Mouse (Mus musculus) kidney, adult 2 months (tissue): ENCODE results near the gene Gpr183. TPM values are rescaled to one million over a fixed set of nuclear protein-coding genes. Genes with fewer than 3 reads are reported as not detected.

Experiments used
- DNase-seq: peaks from one replicate; pipeline ENCODE4 v3.0.0; 2021
- H3K27ac ChIP-seq: fragments of 200-500 bp; 2 replicates; pipeline ENCODE4 v1.5.1; 2012; ENCODE audit warnings: low read depth, low read length, control low read depth, inconsistent platforms; ENCODE audit not compliant: insufficient read depth
- H3K27me3 ChIP-seq: fragments of 200-500 bp; replicated peaks from 2 replicates; pipeline ENCODE4 v1.6.1; 2012; ENCODE audit warnings: mild to moderate bottlenecking, moderate library complexity, low read length, inconsistent platforms; ENCODE audit not compliant: control insufficient read depth, insufficient read depth
- H3K36me3 ChIP-seq: fragments of 200-500 bp; 2 replicates; pipeline ENCODE4 v1.6.1; 2012; ENCODE audit warnings: mild to moderate bottlenecking, moderate library complexity, low read length, inconsistent platforms; ENCODE audit not compliant: control insufficient read depth, insufficient read depth
- H3K4me1 ChIP-seq: fragments of 200-500 bp; 2 replicates; pipeline ENCODE4 v1.6.1; 2011; ENCODE audit warnings: low read length; ENCODE audit not compliant: control insufficient read depth, insufficient read depth
- H3K4me3 ChIP-seq: fragments of 200-500 bp; 2 replicates; pipeline ENCODE4 v1.5.1; 2011; ENCODE audit warnings: mild to moderate bottlenecking, low read depth, low read length, control low read depth; ENCODE audit not compliant: insufficient read depth
- CTCF ChIP-seq: fragments of 200-500 bp; conservative IDR thresholded peaks from 2 replicates; pipeline ENCODE4 v1.5.1; 2011; ENCODE audit warnings: low read depth, mild to moderate bottlenecking, control low read depth, low read length, moderate library complexity, mixed read lengths; ENCODE audit not compliant: insufficient read depth, insufficient read length
- POLR2A ChIP-seq: fragments of 200-500 bp; IDR thresholded peaks from one replicate; pipeline ENCODE4 v1.6.1; 2011; ENCODE audit warnings: low read depth, low read length, control low read depth
- WGBS: fragments of 180-500 bp; shearing (Covaris S2); methylation state at CpG from one replicate; pipeline ENCODE4 v1.1.7; 2018; 5-methylcytosine and 5-hydroxymethylcytosine counted together
- polyA plus RNA-seq: library from polyadenylated mRNA; depleted of rRNA; stranded (reverse); fragments of >200 nt; gene quantifications from 2 replicates; pipeline ENCODE4 v1.2.3, GENCODE M21; 2012

Gene Gpr183
- polyA plus RNA-seq, 1 experiment: 1.7 TPM

DNA sequence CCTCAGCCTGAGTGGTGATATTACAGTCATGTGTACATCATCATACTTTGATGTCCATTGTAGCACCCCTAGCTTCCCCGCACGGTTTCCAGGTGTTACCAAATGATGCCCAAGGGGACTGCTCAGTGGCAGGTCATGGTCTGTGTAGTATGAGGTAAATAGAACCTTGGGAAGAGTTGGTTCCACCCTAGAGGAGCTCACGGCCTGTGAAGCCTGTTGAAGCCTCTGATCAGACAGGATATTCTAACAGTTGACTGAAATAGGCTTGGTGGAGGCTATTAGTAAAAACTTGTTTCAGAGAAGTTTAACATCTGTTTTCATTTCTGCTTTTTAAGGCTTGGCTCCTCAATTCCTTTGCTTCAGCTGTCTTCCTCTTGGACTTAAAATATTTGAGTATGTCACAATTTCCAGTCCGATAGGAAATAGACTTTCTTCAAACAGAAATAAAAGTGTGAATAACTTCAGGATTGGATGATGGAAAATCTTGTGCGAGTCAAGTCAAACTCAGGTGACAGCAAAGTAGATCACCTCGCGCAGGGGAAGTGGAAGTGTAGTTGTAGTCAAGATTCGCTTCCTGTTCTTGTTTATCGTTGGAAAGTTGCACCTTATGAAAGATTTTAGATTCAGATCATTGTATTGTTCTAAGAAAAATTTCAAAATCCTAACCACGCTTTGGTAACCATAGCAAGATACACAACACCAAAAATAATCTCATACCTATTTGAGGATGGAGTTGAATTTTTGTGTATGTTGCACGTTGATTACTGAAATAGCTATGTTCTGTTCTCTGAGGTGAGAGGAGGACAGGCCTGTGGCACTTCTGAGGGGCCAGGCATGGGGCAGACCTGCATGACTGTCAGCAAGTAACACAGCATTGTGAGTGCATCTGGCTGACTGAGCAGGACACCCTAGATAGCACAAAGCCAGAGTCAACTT, 26.5 kb downstream of the Gpr183 start:
- Histone ChIP-seq H3K36me3 (no peaks in the 10 kb centered on the region), H3K27me3 (no peaks in the 10 kb centered on the region), H3K4me1 (no peaks in the 10 kb centered on the region), H3K27ac (no peak overlapping the region), H3K4me3 (no peak overlapping the region)
- WGBS: 77% methylated on average over 11 of the region's 11 CpGs
- TF ChIP-seq POLR2A: no peak
- no peak for TF ChIP-seq CTCF
- DNase-seq: no peak

DNA sequence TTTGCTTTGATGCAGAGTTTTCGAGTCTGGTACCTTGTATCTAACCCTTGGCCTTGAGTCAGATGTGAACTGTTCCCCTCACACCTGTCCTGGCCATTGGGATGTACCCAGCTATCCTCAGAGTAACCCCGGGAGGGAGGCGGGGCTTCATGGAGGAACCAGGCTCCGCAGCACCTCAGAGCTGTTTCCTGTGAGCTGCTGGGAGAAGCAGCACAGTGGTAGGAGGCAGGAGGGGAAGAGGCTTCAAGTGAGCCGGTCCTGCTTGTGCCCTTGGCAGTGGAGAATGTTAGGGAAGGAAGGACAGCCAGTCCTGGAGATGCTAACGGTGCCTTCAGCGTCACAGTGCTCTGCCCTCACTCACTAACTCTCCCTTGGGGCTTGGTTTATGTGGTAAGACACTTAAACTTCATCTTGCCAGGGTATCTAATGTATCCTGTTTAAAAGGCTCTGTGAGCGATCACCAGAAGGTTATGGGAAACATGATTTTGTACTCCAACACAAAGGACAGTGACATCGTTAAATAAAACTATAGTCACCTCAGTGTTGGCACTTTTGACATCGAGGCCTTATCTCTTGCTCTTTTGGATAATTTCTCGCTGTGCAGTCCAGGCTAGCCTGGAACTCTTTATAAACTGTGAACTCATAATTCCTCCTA, 27.3 kb downstream of the Gpr183 start:
- Histone ChIP-seq H3K4me1 (no peaks in the 10 kb centered on the region), H3K27me3 (no peaks in the 10 kb centered on the region), H3K36me3 (no peaks in the 10 kb centered on the region), H3K27ac (no peak overlapping the region), H3K4me3 (no peak overlapping the region)
- 79% methylated on average over 11 of the region's 11 CpGs for WGBS
- TF ChIP-seq CTCF (no peak), POLR2A (no peak)
- no peak for DNase-seq

DNA sequence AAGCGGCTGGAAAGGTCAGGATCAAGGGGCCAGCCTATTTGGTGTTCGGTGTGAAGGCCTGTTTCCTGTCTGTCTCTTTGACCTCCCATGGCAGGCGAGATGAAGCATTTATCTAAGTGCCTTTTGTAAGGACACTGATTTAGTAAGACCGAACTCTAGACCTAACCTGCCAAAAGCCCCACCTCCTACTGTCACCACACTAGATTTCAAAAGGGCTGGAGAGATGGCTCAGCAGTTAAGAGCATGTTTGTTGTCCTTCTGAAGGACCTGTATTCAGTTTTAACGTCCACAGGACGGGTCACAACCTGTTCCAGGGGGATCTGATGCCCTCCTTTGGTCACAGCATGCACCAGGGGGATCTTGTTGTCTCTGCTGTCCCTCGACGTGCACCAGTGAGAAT, 28.1 kb downstream of the Gpr183 start:
- DNase-seq: no peak
- Histone ChIP-seq H3K4me3 (no peak overlapping the region), H3K27ac (no peak overlapping the region), H3K27me3 (no peaks in the 10 kb centered on the region), H3K36me3 (no peaks in the 10 kb centered on the region), H3K4me1 (no peaks in the 10 kb centered on the region)
- WGBS: 76% methylated on average over 8 of the region's 8 CpGs
- TF ChIP-seq POLR2A (no peak), CTCF (no peak)

DNA sequence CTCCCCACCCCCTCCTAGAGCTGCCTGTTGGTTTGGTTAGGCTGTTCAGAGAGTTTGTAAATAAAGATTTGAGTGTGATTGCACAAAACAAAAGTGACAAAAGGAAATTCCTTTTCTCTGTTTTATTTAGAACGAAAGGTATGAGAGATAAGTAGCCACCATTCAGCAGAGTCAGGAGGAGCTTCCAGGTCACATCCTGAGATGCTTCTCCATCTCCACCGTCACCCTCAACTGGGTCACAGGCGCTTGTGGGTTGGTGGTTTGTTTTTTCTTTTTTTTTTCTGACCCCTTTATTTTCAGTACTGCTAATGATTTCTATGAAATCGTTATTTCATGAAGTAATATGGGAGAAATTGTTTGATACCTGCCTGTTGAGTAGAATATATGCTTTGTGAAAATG, 28.6 kb downstream of the Gpr183 start:
- DNase-seq: no peak
- Histone ChIP-seq H3K4me3 (no peak overlapping the region), H3K36me3 (no peaks in the 10 kb centered on the region), H3K27me3 (no peaks in the 10 kb centered on the region), H3K27ac (no peak overlapping the region), H3K4me1 (no peaks in the 10 kb centered on the region)
- no peak for TF ChIP-seq CTCF
- no peak for TF ChIP-seq POLR2A
- WGBS: 92% methylated on average over 4 of the region's 4 CpGs

DNA sequence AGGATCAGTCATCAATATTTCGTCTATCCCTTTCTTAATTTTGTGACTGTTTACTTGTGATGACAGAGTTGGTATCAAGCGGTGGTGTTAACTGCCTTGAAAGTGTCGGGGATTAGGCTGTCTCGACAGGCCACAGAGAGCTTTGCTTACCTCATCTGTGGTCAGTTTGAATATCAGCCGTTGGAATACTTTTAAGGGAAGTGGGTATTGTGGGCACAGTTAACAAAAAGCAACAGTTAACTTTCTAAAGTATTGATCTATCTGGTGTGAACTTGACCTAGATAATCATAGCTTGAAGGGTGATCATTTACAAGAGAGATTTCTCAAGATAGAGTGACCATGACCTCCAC, 30.4 kb downstream of the Gpr183 start:
- Histone ChIP-seq H3K36me3 (no peaks in the 10 kb centered on the region), H3K4me1 (no peaks in the 10 kb centered on the region), H3K27ac (no peak overlapping the region), H3K4me3 (no peak overlapping the region), H3K27me3 (no peaks in the 10 kb centered on the region)
- DNase-seq: no peak
- TF ChIP-seq POLR2A (no peak), CTCF (no peak)
- 94% methylated on average over 5 of the region's 5 CpGs for WGBS

DNA sequence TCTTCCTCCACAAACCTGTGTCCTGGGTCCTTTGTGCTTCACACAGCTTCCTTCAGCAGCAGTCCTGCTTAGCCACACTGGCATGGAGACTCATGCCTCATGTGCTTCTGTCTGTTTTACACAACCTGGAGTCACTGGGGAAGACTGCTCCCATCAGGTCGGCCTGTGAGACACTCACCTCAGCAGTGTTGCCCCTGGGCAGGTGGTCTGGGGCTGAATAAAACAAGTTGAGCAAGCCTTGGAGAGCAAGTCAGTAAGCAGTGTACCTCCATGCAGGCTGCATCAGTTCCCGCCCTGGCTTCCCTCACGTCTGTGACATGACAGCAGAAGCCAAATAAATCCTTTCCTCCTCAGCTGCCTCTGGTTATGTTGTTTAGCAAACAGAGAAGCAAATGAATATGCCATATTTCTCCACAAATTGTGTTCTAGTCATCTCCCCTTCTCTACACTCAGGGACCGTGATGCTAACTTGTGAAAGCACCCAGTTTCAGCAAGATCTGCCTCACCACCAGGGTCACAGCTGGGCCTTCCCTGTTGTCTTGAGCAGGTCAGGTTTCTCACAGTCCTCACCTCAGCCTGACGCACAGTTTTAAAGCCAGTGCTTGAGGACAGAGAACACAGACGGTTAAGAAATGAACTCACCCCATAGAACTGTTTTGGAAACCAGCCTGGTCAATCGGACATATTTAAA, 30.9 kb downstream of the Gpr183 start:
- DNase-seq: no peak
- Histone ChIP-seq H3K27me3 (no peaks in the 10 kb centered on the region), H3K36me3 (no peaks in the 10 kb centered on the region), H3K27ac (no peak overlapping the region), H3K4me1 (no peaks in the 10 kb centered on the region), H3K4me3 (no peak overlapping the region)
- WGBS: 92% methylated on average over 7 of the region's 7 CpGs
- TF ChIP-seq CTCF: no peak
- no peak for TF ChIP-seq POLR2A

DNA sequence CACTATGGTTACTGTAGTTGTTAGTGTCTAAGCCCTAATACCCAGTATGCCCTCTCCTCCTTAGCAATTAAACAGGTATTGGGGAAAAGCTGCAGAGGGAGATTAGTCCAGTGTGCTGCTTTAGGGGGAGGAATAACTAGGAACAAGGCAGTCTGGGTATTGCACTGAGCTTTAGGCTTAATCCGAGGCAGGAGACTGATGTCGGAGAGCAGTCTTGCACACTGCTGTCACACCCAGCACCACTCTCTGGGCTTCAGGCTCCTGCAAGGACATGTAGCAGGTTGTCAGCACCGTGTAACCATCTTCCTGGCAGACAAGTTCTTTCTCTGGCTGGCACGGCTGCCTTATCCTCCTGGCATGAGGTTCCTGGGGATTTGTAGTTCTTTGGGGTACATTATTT, 32.8 kb downstream of the Gpr183 start:
- WGBS: 89% methylated on average over 4 of the region's 4 CpGs

More for the DNA sequence above, 32.8 kb downstream of the Gpr183 start:
- Histone ChIP-seq H3K4me1 (no peaks in the 10 kb centered on the region), H3K36me3 (no peaks in the 10 kb centered on the region), H3K27me3 (no peaks in the 10 kb centered on the region), H3K27ac (no peak overlapping the region), H3K4me3 (no peak overlapping the region)
- DNase-seq: no peak
- TF ChIP-seq CTCF (no peak), POLR2A (no peak)
